Mouse (Mus musculus) Patski (cell line): ENCODE measurements at regions not wholly inside any gene's neighbourhood (a gene's known extent, or its start where the extent isn't known, plus 50 kb on each side); places are given as distances from the start of the nearest gene placed in this dataset.
A peak's percentile ranks its signal among the peaks of the same experiment; 100 is the strongest.

Source experiments
- ATAC-seq: fragments of 100-300 bp; one replicate; pipeline ENCODE4 v1.8.0; 2021
- CTCF ChIA-PET: fragments of 350-600 bp; sonication (Branson Sonifier 250); formaldehyde crosslinking; loops from one replicate; lab custom pipeline; 2022; ENCODE audit warnings: inconsistent platforms; lab: Charles Lee
- POLR2A ChIA-PET: fragments of 350-600 bp; sonication (Branson Sonifier 250); formaldehyde crosslinking; loops from one replicate; lab custom pipeline; 2022; ENCODE audit warnings: antibody characterized with exemption, inconsistent platforms; lab: Charles Lee
- DNase-seq: peaks from one replicate; pipeline ENCODE4 v3.0.0-alpha.2; 2011; ENCODE audit warnings: low read depth, low spot score
- H3K27me3 ChIP-seq: fragments of 371-371 bp; one replicate; pipeline ENCODE4 v1.5.1; 2021
- CTCF ChIP-seq: fragments of 100-300 bp; IDR thresholded peaks from one replicate; pipeline ENCODE4 v1.5.1; 2021
- in situ Hi-C: fragments of 300-500 bp; cut with MboI; formaldehyde crosslinking; loops from 3 replicates; pipeline ENCODE4 v1.11.1; 2018; ENCODE audit warnings: low pct_unique_long_range_greater_than_20kb, mixed read lengths

- H3K27me3 ChIP-seq: peaks cover 18% of the 10 kb centered on the region
- TF ChIP-seq CTCF: no peak
- DNase-seq: peak; percentile 13
- in situ Hi-C loops: no loop called here
- ChIA-PET POLR2A (no interaction called here), CTCF (no interaction called here)
- ATAC-seq: peak; percentile 94
Observed at GRCm38 (mm10) chrX:16421159-16421558, 101.5 kb upstream of the Cypt1 start.

GRCm38 (mm10) chrX:16421663-16422062, 101.0 kb upstream of the Cypt1 start:
- POLR2A ChIA-PET: no interaction called here
- ATAC-seq: no peak

GRCm38 (mm10) chrX:16438088-16438487, 84.6 kb upstream of the Cypt1 start:
- H3K27me3 ChIP-seq: peaks cover 5% of the 10 kb centered on the region
- ChIA-PET CTCF (no interaction called here), POLR2A (no interaction called here)
- DNase-seq (no peak), ATAC-seq (no peak)
- peak; percentile 38 for TF ChIP-seq CTCF
- in situ Hi-C loops: no loop called here

More at GRCm38 (mm10) chrX:16421663-16422062, 101.0 kb upstream of the Cypt1 start:
- peaks cover 18% of the 10 kb centered on the region for H3K27me3 ChIP-seq
- CTCF ChIA-PET: no interaction called here
- DNase-seq: no peak
- in situ Hi-C loops: no loop called here
- TF ChIP-seq CTCF: no peak

GRCm38 (mm10) chrX:16450496-16451078, 72.1 kb upstream of the Cypt1 start:
- peak; percentile 83 for TF ChIP-seq CTCF
- no peak for DNase-seq
- H3K27me3 ChIP-seq: peaks cover 5% of the 10 kb centered on the region
- CTCF ChIA-PET: interaction anchor here (1.3 to 1.7 kb wide), 3 partner anchors 14 to 167 kb away, joined by 3 to 4 read pairs (median 3); no protein-coding TSS in a partner anchor
- peak; percentile 67 for ATAC-seq
- POLR2A ChIA-PET: no interaction called here
- in situ Hi-C loops: loop anchor here (10.0 kb wide), 2 partner anchors 404 to 764 kb away; no protein-coding TSS in a partner anchor
